Mouse (Mus musculus): ENCODE results near the gene Best2. TPM values are rescaled to one million over a fixed set of nuclear protein-coding genes. Genes with fewer than 3 reads are reported as not detected.

The Best2 gene
- total RNA-seq, 2 experiments from 2014 or later = not detected

DNA sequence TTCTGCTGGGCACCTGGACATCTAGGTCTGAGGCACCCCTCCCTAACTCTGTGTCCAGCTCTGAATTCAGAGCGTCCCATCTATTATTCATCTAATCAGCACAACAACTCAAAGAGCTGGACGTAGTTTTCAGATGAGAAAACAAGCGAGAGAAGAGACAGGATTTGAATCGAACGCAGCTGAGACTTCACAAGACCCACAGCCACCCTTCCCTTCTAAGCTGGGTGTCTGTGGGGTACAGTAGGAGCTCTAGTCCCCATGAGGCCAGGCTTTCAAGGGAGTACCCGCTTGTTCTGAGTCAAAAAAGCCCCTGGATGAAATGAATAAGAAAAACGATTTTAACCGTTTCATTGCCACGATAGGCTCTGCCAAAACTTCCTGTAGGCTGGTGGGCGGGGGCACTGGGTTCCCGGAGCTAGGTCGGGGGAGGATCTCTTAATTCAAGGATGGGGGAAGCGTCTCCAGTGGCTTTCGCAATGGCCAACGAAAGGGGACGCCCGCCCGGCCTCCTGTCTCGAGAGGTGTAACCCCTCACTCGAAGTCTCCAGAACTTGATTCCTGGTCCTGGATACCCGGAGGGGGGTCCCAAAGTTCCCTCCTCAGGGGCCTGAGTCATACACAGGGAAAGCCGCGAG lies 29.2 kb downstream of the Best2 start:
- ATAC-seq (replicated peaks; ENCODE audit: poor library complexity, severe bottlenecking) = peak; percentile 34

DNA sequence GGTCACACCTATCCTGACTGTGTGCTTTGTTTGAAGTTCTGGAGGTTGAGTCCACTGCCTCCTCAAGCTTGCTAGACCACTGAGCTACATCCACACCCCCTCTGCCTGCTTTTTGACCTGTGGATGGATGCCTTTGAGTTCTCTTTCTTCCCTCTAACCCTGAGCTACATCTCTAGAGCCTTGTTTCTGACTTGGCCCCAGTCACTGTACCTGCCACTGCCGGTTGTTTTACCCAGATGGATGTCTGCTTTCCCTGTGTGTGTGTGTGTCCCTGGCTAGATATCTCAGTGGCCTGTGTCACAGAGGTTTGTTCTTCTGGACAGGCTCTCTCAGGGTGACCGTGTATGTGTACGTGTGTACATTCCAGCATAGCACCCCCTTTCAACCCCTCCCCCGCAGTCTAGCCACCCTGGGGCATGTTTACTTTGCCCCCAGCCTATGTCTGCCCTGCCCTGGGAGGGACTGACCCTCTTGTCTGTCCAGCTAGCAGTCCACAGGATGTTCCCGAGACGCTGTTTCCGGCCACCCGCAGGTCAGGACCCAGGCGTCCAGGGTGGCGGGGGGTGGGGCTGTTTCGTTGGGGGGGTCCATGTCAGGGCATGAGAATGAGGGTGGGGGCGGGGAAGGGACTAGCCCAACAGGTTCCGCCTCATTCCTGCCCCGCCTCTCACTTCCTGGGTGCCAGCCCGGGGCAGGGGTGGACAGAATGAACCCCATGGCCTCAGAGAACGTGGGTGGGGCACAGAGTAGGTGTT lies 29.9 kb downstream of the Best2 start:
- ATAC-seq (replicated peaks; ENCODE audit: poor library complexity, severe bottlenecking) = no peak

DNA sequence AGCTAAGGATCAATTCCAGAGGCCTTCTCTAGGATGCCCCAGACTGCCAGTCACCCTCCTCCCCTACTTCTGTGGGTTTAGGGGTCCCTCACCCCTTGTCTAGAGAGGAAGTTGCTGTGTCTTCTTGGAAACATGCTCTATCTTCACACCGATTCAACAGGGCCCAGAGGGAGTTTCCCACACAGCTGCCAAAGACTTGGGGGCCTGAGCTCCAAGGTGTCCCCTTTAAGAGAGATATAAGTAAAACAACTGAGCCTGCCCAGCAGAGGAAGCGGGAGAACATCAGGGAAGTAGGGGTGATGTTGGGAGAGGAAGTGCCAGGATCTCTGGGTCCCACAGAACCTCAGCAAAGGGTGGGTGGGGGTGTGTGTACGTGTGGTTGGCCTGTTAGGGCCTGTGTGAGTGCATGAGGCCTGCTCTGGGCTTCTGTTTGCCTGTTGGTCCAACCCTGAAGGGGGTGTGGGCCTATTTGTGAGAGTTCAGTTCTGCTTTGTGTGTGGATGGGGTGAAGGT lies 31.8 kb downstream of the Best2 start:
- ATAC-seq (replicated peaks; ENCODE audit: poor library complexity, severe bottlenecking) = no peak

DNA sequence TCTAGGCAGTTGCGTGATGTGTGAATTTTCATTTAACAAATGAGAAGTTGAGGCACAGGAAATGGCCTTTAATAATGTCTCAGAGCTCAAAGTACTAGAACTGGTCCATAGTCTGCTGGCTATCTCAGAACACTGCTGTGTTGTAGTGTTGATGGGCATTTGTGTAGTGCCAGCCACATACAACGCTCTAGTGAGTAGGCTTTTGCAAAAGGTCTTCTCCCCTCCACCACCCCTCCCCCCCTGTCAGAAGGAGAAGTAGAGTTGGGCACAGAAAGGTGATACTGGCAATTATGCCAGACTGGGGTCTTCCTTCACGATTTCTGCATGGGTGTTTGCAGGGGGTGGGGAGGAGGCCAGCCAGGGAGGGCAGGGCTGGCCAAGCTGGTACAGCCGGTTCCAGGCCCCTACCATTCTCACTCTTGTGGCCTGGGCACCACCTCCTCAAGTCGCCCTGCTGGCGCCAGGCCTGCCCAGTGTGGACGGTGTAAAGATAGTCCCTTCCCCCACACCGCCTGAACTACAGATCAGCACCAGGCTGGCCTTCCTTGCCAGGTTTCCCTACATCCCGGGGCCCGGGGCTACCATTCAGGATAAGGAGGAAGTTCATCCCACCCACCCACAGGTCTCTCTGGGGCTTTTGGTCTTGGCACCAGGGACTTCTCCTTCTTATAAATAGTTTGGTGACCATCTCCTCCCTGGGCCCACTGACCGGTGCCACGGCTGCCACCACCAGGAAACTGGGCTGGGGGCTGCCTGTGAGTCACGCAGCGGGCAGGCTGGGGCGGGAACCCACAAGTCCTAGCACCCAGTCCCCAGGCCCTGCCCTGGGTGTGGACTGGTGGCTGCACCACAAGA lies 32.5 kb downstream of the Best2 start:
- no peak for ATAC-seq (replicated peaks; ENCODE audit: poor library complexity, severe bottlenecking)

DNA sequence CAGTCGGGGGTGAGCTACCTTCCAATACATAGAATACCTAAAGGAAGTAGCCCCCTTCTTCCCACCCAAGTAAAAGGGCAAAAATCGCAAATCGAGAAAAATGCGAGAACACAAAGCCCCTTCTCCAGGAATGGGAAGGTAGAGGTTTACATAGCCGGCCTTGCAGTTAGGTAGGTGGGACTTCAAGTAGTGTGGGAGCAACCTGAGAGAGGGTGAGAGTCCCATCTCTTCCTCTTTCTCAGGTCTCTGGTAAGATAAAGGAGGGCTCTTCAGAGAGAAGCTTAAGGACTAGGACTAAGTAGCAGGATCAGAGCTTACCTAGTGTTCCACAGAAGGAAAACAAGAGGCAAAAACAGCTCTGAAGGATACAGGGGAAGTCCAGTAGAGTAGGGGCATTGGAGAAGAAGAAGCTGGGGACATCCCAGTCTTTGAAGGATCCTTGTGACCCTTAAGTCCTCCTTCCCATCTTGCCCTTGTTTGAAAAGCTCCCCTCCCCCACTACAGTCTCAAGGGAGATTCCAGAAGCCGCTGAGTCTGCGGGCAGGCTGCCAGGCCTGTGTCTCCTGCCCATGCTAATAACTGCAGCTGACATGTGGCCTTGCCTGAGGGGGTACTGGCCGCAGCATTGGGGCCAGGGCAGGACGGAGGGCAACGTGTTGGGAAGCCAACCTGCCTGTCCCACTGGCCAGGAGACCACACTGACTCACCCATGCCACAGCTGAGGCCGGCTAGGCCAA lies 33.5 kb downstream of the Best2 start:
- no peak for ATAC-seq (replicated peaks; ENCODE audit: poor library complexity, severe bottlenecking)

DNA sequence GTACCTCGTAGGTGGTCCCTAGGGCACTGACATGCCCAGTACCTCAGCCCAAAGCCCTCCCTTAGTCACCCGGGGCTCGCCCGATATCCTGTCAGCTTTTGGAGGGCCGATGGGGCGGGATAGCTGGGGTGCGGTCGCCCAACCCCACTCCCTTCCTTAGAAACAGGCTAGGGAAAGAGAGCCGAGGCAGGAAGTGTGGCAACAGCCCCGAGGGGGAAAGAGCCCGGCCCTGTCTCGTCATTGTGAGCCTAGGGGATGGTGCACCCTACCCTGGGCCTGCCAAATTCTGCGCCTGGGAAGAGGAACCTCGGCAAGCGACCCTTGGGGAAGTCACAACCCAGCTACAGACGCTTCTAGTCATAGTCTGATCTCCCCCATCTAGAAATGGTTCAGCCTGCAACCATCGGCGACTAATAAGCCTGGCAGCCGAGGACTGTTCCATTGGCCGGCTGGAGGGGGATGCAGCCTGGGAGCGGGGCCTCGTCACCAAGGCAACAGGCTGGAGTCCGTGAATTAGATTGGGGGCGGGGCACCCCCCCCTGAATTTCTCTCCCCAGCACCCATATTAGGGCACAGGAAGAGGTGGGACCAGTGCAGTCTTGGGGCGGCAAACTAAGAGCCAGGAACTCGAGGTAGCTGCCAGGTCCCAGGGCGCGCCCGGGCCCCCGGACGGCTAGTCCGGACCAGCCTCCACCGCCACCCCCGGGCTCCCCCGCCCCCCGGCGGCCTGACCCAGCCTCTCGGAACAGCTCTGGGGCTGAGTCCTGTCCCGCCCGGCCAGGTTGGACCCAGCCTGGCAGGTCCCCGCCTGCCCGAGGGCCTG lies 34.5 kb downstream of the Best2 start:
- peak; percentile 45 for ATAC-seq (replicated peaks; ENCODE audit: poor library complexity, severe bottlenecking)

DNA sequence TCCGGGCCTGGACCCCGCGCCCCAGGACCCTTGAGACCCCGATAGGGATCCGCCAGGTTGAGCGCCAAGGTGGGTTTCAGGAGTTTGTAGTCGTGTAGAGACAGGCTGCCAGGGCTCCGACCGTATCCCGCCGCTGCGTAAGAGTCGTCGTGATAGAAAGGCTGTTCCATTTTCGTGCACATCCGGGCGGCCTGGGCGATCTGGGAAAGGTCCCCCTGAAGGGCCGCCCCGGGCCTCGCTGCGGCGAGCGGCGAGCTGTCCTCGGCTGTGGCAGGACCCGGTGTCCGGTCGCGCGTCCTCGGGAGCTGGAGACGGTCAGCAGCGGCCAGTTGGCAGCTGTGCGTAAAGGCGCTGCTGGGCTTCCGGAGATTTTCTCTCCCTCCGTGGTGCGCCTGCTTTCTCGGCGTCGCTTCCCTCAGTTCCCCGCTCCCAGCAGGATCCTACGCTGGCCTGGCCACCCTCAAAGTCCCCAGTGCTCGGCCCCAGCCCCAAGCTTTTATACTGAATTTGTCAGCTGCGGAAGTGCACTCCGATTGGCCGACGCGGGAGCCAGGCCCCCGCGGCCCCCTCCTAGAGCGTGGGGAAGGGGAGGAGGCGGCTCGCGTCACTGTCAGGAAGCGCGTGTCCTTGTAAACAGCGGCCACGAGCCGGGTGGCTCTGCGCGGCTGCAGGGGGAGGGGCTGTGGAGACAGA lies 35.9 kb downstream of the Best2 start, which contains the start of gene Junb:
Gene Junb, minus strand, starts transcription at position 471 of the 693 bp plus-strand sequence.
- ATAC-seq (replicated peaks; ENCODE audit: poor library complexity, severe bottlenecking) = peak; percentile 38

DNA sequence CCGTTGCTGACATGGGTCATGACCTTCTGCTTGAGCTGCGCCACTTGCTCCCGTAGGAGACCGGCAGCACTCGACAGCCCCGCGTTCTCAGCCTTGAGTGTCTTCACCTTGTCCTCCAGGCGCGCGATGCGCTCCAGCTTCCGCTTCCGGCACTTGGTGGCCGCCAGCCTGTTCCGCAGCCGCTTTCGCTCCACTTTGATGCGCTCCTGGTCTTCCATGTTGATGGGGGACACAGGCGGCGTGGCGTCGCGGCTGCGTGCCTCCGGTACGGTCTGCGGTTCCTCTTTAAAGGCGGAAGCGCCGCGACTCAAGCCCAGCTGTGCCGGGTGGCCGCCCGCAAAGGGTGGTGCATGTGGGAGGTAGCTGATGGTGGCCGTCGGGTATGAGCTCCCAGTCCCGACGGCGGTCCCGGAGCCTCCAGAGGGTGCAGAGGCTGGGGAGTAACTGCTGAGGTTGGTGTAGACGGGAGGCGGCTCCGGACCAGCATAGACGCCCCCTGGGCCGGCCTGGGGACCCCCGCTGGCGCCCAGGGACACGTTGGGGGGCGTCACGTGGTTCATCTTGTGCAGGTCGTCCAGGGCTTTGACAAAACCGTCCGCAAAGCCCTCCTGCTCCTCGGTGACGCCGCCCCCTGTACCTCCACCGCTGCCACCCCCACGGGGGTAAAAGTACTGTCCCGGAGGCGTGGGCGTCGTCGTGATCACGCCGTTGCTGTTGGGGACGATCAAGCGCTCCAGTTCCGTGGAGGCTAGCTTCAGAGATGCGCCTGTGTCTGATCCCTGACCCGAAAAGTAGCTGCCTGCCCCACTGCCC lies 36.7 kb downstream of the Best2 start:
- peak; percentile 6 for ATAC-seq (replicated peaks; ENCODE audit: poor library complexity, severe bottlenecking)

DNA sequence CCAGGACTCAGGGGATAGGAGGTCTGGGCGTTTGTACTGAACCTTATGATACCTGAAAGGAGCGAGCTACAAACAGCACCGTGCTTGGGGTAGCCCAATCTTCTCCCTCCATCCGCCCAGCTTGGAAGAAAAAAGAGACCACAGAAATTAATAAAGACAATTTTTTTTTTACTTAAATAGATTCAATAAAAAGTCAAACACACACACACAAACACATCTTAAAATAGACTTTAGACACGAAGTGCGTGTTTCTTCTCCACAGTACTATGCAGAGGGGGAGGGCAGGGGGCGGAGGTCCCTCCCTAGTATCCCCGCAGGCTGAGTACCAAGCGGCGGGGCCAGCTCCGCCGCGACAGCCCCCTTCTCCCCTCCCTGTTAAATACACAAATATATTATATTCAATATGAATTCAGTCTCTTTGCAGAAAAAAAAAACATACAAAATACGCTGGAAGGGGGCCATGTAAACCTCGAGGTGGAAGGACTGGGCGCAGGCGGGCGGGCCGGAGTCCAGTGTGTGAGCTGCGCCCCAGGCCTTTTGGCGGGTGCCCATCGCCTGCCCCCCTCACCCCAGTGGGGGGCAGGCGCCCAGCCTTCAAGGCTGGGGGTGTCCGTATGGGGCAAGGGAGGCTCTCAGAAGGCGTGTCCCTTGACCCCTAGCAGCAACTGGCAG lies 37.4 kb downstream of the Best2 start:
- no peak for ATAC-seq (replicated peaks; ENCODE audit: poor library complexity, severe bottlenecking)

DNA sequence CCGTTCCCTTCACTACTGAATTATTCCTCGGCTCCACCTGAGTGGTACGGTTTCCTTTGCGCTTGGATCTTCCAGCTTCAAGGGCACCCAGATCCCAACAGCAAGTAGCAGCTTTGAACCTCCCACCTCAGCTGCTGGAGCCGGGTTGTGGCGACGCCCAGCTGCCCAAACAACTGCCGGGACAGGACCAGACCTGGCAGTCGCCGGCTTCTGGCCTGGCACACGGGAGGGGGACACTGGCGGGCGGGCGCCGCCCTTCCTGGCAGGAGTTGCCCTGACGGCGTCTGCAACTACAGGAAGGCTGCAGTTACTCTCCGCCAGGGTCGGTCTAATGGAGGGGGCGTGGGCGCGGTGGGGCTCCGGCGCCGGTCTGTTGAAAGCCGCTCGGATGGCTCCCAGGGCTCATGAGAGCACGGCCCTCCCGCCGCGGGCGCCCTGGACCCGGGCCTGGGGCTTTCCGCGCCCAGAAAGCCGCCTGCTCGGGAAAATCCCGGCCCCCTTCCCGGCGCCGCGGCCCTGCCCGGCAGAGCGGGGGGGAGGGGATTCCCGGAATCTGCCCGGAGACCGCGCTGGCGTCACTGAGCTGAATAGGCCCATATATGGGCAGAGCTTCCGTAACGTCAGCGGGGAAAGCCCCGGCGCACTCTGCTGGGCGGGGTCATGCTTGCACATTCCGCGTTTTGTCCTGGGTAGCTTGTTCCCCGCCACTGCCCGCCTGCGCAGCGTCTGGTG lies 38.1 kb downstream of the Best2 start:
- ATAC-seq (replicated peaks; ENCODE audit: poor library complexity, severe bottlenecking) = peak; percentile 29

DNA sequence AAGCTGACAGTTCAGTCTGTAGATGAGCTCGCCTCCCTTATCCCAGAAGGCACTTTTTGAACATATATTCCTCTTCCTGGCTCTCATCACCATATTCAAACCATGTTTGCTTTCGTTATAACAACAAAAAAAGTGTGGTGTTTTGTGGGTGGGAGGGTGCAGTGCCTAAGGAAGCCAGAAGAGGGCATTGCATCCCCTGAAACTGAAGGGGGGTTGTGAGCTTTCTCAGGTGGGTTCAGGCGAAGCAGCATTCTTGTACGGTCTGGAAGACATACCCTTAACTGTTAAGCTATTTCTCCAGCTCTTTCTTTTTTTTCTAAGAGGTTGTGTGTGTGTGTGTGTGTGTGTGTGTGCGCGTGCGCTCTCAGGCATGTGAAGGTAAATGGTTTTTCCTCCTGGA lies 38.9 kb downstream of the Best2 start:
- ATAC-seq (replicated peaks; ENCODE audit: poor library complexity, severe bottlenecking) = no peak

DNA sequence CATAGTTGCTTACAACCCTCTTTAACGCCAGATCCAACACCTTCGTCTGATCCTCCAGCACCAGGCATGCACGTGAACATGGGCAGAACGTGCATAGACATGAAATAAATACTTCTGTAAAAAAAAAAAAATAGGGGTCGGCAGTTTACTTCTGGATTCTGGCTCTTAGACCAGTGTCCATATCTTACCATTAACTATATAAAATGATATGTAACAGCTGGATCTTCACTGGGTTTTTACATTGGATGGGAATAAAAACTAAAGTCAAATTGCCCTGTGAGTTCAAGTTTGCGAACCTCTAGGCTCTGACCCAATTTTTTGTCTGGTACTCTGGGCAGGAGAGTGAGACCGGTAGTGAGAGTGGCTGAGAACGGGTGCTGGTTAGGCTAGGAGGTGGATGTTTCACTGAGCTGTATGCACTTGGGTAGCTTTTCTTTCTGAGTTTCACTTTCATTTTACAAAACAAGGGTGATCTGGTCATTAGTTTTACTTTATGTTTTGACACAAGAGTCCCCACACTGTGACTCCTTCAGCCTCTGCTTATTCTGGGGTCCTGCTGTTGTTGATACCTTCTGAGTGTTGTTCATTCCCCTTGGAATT lies 39.7 kb downstream of the Best2 start:
- ATAC-seq (replicated peaks; ENCODE audit: poor library complexity, severe bottlenecking) = no peak

DNA sequence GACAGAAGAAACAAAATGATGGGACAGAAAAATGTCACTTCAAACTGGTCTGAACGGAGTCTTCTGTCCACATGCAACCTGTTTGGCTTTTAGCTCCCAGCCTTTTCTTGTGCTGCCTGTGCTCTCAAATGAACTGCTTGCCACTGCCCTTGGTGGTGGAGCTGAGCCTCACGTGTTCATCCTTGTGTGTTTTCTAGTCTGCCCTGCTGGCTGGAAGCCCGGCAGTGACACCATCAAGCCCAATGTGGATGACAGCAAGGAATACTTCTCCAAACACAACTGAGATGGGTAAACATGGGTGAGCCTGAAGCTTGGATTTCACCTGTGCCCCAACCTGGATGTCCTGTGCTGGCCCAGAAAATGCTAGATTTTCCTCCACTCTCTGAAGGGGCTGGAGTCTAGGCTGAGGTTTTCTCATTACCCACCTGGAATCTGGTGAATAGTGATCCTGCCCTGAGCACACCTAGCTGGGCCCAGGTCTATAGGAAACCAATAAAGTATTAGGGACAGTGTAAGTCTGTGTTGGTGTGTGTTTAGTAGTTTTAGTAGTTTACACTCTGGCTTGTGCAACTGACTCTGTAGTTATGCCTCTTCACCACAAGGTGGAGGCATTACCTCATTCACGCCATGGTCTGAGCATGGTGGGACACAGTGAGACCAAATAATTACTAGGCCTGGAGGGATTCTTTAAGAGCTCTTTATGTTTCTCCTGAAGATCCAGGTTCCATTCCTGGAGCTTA lies 40.4 kb downstream of the Best2 start:
- peak; percentile 13; the same call in 1 of the 2 replicates for ATAC-seq (replicated peaks; ENCODE audit: poor library complexity, severe bottlenecking)

DNA sequence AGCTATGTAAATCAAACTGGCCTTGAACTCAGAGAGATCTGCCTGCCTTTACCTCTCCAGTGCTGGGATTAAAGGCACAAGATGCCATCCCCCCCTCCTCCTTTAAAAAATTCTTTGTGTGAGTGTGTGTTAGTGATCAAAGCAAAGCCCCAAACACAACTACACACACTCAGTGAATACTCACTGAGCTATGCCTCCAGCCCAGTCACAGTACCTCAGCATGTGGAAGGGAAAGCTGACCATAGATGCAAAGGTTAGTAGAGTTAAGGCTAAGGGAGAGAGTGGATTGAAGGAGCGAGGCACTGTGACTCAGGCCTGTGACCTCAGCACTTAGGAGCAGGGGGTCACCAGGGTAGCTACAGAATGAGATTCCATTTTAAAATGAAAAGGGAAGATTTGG lies 41.3 kb downstream of the Best2 start:
- ATAC-seq (replicated peaks; ENCODE audit: poor library complexity, severe bottlenecking) = no peak

DNA sequence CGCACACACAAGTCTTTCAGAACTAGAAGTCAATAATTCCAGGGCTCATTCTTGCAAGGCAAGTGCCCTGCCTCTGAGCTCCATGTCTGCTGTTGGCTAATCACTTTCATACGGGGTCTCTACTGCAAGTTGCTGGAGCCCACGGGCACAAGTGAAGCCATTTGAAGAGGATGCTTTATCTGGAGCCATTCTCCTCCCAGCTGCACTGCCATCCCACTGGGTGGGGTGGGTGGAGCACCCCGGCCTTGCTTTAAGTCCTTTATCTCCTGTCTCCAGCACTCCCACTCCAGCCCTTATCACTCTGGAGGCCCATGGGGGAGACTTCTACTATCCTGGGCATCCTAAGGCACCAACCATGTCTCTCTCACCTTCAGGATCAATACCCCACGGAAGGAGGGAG lies 43.4 kb downstream of the Best2 start:
- ATAC-seq (replicated peaks; ENCODE audit: poor library complexity, severe bottlenecking) = no peak

All from granulocyte monocyte progenitor cell, adult 5-6 weeks (primary cell).